Mouse (Mus musculus): ENCODE measurements around the gene Ocrl. TPM values are rescaled to one million over a fixed set of nuclear protein-coding genes. Genes with fewer than 3 reads are reported as not detected.

Ocrl gene
- polyA plus RNA-seq (2012; ENCODE audit: low replicate concordance): 1.8 and 2.8 TPM in 2 replicates

GRCm38 (mm10) chrX:47912306-47912792 lies at the start of gene Ocrl:
TSS of gene Ocrl (plus strand) at chrX:47912387.

GRCm38 (mm10) chrX:47892431-47893024 lies 19.7 kb upstream of the Ocrl start, which contains the start of gene Smarca1:
TSS of gene Smarca1 (minus strand) at chrX:47892974.

Other genes with a start within 250 kb of the Ocrl start
- not detected in 2 replicates for gene Smarca1, start 19.4 kb upstream of the Ocrl start, polyA plus RNA-seq (2012; ENCODE audit: low replicate concordance)
- gene Apln, start 122.5 kb downstream of the Ocrl start, polyA plus RNA-seq (2012; ENCODE audit: low replicate concordance): 0.40 and 0.64 TPM in 2 replicates
- gene Xpnpep2, start 196.3 kb downstream of the Ocrl start, polyA plus RNA-seq (2012; ENCODE audit: low replicate concordance): 0.07 TPM in 1 of 2 replicates, not detected in the other
- gene Sash3, start 234.0 kb downstream of the Ocrl start, polyA plus RNA-seq (2012; ENCODE audit: low replicate concordance): 10.5 and 30.4 TPM in 2 replicates